Mouse (Mus musculus) MEL (cell line): ENCODE measurements at regions not wholly inside any gene's neighbourhood (a gene's known extent, or its start where the extent isn't known, plus 50 kb on each side); places are given as distances from the start of the nearest gene placed in this dataset.

Source experiments
- CTCF ChIP-seq, 3 experiments: IDR thresholded peaks in 2 of 3; conservative IDR thresholded peaks in 1 of 3; 2 replicates each; pipeline ENCODE4 v1.5.1; 2011 to 2012; ENCODE audit warnings: low read length in 3 of 3, low read depth in 2 of 3, mild to moderate bottlenecking in 2 of 3, improper control_type of control experiment in 1 of 3, inconsistent platforms in 1 of 3, mixed read lengths in 1 of 3, moderate library complexity in 1 of 3; ENCODE audit not compliant: control insufficient read depth in 1 of 3, insufficient read depth in 1 of 3, poor library complexity in 1 of 3, severe bottlenecking in 1 of 3
- EP300 ChIP-seq, 2 experiments: IDR thresholded peaks; 2 replicates each; pipeline ENCODE4 v1.6.1; 2011; ENCODE audit warnings: improper control_type of control experiment in 2 of 2, low read length in 2 of 2, low read depth in 1 of 2, mild to moderate bottlenecking in 1 of 2
- KAT2A ChIP-seq: conservative IDR thresholded peaks from 2 replicates; pipeline ENCODE4 v1.6.1; 2012; ENCODE audit warnings: low read depth, low read length, improper control_type of control experiment, inconsistent platforms
- MAX ChIP-seq: IDR thresholded peaks from 2 replicates; pipeline ENCODE4 v1.6.1; 2011; ENCODE audit warnings: low read length, improper control_type of control experiment
- ZNF384 ChIP-seq: IDR thresholded peaks from 2 replicates; pipeline ENCODE4 v1.6.1; 2012; ENCODE audit warnings: low read depth, mild to moderate bottlenecking, inconsistent platforms, low read length, improper control_type of control experiment

GRCm38 (mm10) chr3:149415081-149415480 is 424.7 kb upstream of the Adgrl2 start:
- no peak for TF ChIP-seq ZNF384
- no peak for TF ChIP-seq CTCF (IDR thresholded peaks at IDR 0.05 in 2 of 3, conservative IDR thresholded peaks at IDR 0.05 in 1 of 3; ENCODE audit: control insufficient read depth in 1 of 3, insufficient read depth in 1 of 3, low read depth in 2 of 3, low read length in 3 of 3, poor library complexity in 1 of 3, severe bottlenecking in 1 of 3)
- no peak for TF ChIP-seq KAT2A
- no peak for TF ChIP-seq MAX
- TF ChIP-seq EP300 (IDR thresholded peaks at IDR 0.05; ENCODE audit: low read depth in 1 of 2, low read length in 2 of 2): peak; percentile 30 to 66; a peak in 3 of 4 replicates
